Mouse (Mus musculus): ENCODE measurements at regions not wholly inside any gene's neighbourhood (a gene's known extent, or its start where the extent isn't known, plus 50 kb on each side); places are given as distances from the start of the nearest gene placed in this dataset.

DNA sequence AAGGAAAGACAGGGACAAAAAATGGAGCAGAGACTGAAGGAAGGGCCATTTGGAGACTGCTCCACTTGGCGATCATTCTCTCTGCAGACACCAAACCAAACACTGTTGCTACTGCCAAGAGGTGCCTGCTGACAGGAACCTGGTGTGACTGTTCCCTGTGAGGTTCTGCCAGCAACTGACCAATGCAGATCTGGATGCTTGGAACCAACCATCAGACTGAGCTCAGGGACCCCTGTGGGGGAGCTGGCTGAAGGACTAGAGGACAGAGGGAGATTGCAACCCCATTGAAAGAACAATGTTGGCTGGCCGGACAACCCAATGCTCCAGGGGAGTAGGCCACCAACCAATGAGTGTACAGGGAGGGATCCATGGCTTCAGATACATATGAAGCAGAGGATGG, 139.2 kb upstream of the Cep126 start:
- no peak for DNase-seq (ENCODE audit: low read depth)

DNA sequence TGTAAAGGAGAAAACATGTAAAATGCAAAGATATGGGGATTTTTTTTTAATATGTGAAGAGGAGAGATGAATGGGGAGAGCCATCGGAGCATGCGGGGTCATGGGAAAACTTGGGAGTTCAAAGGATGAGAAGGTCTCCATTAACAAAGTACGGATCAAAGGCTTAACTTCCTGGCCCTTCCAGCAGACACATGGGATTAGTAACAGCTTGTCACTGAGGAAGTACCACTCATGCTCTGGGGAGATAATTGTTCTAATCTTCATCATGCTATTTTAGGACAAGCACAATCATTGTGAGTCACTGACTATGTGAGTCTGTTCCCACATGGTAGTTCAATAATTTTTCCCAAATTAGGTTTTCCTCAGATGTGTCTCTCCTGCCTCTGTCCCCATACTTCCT, 115.4 kb upstream of the Cep126 start:
- no peak for DNase-seq (ENCODE audit: low read depth)

DNA sequence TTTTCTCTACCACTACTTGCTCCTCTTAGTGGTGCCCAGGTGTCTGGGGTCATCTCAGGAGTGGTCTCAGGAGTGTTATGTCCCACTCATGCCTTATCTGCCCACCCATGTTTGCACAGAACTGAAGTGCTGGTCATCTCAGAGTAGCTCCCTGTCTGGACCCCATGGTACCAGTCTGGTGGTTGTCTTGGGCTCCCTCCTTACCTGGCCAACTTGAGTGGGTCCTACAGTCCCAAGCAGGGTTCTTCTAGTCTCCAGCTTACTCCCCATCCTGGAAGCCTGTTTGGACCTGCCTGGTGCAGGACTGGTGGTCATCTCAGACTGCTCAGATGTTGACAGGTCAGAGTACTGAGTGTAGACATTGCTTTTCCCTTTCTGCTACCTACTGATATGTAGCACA, 94.0 kb upstream of the Cep126 start:
- no peak for DNase-seq (ENCODE audit: low read depth)

DNA sequence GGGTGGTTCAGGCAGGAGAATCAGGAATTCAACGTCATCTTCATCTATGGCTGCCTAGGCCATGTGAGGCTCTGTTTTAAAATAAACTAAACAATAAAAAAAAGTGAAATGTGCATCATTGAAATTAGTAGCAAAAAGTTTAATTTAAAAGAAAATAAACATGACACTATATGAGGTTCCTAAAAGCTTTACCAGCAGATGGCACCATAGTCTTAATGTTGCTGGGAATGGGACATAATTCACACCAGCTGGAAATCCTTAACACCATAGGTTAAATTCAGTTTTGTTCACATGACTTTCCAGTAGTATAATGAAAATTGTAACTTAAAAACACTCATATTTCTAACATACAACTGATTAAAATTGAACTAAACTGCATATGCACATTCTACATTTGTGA, 92.3 kb upstream of the Cep126 start:
- DNase-seq (ENCODE audit: low read depth): no peak

DNA sequence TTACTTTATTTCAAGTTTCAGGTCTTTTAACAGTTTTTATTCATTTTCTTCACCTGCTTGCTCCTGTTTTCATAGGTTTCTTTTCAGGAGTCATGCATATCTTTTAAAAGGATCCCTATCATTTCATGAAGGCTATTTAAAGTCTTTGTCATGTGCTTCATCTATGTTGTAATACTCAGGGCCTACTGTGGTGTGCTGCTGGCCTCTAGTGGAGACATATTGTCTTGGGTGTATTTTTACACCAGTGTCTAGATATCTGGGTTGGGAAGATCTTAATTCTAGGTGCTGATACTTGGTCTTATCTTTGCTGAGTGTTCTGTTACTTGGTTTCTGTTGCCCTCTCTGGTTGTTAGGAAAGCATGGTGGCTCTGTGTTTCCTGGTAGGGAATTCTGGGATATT, 74.8 kb upstream of the Cep126 start:
- peak; percentile 5 for DNase-seq (ENCODE audit: low read depth)

DNA sequence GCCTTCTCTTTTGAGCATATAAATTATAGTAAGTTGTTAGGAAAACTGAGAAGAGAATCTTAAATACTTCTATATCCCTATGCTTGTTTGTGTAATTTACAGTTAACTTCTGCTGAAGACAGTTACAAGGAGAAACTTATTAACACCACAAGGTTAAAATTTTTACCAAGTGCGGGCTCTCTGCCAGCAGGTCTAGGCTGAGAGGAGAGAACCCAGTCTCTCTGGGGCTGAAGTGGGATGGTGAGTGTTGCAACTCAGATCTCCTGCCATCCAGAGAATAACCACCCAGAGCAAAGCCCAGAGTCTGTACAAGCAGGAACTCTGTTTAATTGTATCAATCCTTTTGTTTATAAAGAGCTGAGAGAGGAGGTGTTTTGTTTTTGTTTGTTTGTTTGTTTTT, 51.3 kb upstream of the Cep126 start:
- DNase-seq (ENCODE audit: low read depth): no peak
